Mouse (Mus musculus) frontal cortex, adult (tissue): Measurements from ENCODE around the gene Gm20388.

ENCODE experiments used
- ATAC-seq: cut with Nextera tagmentation; 2 replicates; pipeline ENCODE4 v1.9.2; 2017; ENCODE audit warnings: mild to moderate bottlenecking, moderate library complexity, mixed read lengths; ENCODE audit not compliant: low TSS enrichment

Gene Gm20388

DNA sequence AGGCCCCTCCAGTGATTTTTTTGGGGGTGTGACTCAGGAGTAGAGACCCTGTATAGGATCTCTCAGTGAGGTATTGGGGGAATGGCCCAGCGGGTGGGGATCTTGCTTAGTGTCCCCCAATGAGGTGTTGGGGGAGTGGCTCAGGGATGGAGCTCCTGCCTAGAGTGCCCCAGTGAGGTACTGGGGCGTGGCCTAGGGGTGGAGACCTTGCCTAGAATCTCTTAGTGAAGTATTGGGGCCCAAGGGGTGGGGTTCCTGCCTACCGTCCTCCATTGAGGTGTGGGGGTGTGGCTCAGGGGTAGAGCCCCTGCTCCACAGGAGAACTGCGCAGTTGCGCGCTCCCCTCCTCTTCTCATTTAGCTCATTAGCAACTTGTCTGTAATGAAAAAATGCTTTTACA is 912.7 kb downstream of the Gm20388 start:
- ATAC-seq = no peak

DNA sequence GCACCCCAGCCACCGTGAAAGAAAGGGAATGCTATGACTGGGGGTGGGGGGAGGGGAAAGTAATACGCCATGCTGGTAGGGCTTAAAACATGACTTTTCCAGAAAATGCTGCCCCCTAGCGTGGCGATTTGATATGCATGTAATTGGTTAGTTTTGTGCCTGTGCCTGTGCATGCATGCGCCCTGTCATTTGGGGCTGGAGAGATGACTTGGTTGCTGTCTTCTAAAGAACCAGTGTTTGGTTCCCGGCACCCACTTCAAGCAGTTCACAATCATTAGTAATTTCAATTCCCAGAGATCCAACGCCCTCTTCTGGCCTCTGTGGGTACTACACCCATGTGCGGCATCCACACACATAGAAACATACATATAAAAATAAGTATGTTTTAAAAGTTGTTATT is 913.2 kb downstream of the Gm20388 start:
- ATAC-seq = no peak

DNA sequence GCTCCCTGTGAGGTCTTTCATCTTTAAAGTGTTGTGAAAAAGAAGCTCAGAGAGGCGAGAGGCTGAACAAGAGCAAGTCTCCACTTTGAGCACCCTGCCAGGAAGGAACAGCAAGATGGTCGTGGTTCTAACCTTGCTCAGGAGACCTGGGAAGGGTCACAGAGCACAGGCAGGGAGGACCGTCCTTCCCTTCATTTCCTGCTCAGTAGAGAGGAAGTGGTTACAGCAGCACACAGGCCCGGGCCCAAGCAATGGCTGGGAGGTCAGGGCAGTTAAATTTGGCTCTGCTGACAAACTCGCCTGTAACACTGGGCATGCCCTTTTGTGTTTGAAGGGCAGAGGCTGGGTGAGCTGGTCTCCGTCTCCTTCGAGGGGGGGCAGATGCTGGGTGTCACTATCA is 914.0 kb downstream of the Gm20388 start:
- no peak for ATAC-seq

DNA sequence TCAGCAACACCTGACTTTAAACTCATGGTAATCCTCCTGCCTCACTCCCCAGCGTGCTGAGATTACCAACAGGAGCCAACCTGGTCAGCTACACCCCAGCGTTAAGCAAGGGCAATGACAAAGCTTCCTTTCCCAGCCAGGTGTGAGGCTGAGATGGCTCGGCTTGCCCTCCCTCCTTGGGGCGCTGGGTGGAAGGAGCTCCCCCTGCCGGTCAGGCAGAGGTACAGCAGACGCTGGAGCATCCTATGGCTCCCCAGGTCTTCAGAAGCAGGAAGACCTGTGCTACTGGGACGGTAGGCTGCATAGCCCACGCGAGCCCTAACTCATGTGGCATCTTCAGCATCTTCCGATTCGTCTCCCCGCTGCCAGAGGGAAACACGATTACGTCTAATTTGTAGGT is 917.6 kb downstream of the Gm20388 start:
- no peak for ATAC-seq

DNA sequence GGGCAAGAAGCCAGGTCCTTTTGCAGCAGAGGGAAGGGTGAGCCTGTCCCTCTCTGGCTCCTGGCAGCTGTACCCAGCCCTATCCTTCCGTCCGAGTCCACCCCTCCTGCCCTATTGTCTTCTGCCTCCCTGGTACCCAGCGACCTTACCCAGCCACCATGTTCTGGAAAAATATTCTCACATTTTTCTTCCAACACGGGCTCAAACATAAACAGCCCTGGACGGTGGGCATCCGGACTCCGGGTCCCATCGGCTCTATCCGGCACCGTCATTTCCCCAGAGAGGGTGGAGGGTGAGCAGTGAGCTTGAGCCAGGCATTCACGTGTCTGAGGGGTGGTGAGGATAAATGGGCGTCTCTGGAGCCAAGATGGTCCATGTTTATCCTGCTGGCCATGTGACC is 920.0 kb downstream of the Gm20388 start:
- ATAC-seq = no peak

DNA sequence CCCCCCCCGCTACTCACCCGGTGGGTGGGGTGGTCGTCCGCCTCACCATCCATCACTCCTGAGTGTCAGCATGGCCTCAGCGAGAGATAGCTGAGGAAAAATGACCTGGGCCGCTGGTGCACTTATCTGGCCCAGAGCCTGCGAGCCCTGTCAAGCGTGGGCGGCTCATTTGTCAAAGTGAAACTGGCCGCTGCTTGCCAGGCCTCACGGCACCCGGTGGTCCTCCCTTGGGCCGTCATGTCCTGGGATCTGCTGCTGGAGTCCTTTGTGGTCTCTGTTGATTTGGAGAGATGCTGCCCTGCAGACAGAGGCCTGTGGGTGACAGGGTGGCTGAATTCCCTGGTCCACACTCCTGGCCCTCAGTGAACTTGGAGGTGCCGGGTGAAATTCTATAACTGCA is 921.4 kb downstream of the Gm20388 start:
- ATAC-seq = no peak

DNA sequence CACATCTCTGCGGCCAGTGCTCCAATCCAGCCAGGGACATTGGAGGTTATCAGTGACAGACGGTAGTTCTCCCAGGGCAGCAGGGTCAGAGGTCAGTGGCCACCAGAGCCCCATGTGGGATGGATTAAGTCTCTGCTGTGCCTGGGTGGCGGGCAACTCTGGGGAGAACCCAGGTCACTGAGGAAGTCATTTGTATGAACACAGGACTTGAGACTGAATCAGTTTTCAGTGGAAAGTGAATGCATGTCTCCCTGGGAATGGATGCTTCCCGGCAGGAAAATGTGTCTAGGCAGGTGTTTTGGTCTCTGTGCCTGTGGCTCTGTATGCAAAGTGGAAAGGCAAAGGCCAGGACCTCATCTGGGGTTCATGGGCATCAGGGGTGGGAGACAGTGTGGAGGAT is 922.6 kb downstream of the Gm20388 start:
- ATAC-seq = no peak

DNA sequence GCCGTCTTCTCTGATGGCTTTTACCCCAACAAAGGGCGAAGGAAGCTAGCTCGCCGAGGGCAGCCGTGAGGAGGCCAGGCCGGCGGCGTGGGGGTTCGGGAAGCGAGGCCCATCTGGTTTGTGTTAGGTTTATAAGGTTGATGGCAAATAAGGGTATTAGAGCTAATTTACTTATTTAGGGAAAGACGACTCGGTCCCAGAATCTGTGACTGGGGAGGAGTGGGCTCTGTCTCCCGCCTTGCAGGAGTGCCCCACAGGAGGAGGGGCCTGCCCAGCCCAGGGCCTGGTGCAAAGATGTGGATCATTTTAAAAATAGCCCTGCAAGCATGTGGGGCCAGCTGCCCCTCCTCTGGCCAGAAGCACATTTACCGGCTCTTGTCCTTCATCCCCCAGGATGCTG is 928.4 kb downstream of the Gm20388 start:
- ATAC-seq = no peak

DNA sequence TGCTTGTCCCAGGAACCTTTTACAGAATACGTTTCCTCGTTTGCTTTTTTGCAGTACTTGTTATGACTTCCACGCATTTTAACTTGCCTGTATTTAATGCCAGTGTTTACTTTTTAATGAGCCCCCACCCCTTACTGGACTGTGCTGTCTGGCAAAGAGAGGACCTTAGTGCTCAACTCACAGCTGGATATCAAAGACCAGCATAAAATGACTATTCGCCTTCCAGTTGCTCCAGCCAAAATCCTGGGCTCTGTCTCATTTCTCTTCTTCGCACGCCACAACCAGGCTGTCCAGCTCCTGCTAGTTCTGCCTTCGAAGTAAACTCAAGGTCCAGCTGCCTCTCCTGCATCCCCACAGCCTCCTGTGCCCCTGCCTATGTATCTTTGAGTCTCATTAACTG is 932.4 kb downstream of the Gm20388 start:
- no peak for ATAC-seq

DNA sequence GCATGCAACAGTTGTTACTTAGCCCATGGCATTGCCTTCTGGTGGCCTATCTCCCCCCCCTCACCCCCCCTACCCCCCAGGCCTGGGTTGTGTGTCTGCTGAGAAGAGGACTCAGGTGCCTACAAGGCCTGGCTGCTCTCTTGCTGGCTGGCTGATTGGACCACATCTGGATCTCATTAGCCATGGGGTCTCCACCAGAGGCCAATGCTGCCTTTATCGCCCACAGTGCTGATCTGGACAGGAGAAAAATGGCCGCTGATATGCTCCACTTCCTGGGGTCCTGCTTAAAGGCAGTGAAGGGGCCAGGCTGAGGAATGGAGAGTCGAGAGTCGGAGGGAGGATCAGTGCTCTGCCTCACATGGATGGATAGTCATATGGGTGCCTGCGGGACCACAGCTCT is 935.4 kb downstream of the Gm20388 start:
- ATAC-seq = no peak

DNA sequence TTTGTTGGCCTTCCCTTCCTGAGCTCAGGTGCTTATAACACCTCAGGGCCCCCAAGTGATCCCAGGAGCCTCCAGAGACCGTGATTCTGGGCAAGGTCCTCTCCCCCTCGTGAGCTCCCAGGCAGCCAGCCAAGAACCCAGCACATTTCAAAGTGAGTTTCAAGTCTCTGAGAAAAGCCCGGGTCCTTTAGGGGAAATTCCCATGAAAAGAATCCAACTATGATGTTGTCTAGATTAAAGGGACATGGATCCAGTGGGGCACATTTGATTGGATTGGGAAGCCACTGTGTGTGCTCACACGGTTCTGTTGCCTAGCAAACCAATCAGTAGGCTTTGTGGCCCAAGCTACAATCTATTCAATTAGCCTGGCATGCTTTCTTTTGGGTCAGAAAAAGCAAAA is 936.6 kb downstream of the Gm20388 start:
- ATAC-seq = no peak

DNA sequence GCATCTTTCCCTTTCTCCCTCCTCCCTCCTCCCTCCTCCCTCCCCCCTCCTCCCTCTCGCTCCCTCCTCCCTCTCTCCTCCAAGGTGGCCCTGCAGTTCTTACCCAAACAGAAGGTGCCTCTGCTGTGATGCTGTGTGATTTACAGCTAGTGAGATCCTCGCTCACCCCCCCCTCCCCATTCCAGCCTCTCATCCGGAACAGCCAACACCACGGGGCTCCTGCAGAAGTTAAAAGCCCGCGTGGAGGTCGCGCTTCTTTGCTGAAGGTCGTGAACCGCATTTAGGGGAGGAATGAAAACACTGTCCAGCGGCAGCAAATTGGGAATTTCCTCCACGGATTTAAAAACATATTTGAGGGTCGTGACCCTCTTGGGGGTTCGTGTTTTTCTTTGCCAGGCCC is 937.1 kb downstream of the Gm20388 start:
- no peak for ATAC-seq

DNA sequence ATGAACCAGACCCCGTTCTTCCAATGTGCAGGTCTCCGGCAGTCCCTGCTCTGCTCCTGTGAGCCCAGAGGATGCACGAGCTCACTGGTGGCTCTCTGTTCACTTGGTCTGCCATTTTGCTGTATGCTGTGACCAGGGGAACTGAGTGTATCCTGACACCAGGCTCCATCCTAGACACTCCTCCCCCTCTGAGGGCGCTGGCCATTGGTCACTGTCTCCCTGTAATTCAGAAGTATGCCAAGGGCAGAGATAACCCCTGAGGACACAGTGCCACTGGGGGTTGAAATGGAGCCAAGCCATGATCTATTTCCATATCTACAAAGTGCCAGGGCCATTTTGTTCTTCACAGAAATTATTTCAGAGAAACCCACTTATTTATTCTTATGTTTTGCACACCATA is 937.8 kb downstream of the Gm20388 start:
- ATAC-seq = no peak

DNA sequence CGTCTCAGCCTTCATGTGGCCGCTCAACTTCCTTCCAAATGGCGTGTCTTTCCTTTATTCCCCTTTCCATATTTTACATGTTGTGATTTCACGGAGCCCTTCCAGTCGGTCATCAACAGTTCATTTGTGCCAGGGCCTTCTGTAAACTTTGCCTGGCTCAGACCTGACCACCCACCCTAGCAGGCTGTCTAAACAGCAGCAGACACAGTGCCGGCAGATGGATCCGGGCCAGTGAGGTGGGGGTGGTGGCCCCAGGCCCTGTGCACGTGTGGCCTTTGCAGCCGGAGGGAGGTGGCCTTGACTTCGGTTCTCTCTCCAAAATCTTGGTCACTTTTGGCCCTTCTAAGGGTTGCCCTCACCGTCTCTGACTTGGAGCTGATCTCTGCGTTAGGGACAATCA is 940.8 kb downstream of the Gm20388 start:
- no peak for ATAC-seq

DNA sequence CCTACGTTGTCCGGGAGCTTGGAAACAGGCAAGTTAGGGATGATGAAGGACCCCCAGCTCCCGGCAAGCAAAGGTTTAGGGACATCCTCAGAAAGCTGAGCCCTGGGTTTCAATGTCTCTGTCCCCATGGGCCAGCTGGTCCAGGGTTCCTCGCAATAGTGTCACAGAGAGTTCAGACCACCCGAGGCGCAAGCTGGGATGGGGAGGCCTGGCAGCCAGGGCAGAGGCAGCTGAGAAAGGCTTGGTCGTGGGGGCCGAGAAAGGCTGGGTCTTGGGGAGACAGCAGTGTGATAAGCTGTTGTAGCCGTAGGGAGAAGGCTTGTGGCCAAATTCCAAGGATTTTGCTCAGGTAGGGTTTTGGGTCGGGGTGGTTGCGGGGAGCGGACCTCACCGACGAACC is 949.2 kb downstream of the Gm20388 start:
- ATAC-seq = no peak

DNA sequence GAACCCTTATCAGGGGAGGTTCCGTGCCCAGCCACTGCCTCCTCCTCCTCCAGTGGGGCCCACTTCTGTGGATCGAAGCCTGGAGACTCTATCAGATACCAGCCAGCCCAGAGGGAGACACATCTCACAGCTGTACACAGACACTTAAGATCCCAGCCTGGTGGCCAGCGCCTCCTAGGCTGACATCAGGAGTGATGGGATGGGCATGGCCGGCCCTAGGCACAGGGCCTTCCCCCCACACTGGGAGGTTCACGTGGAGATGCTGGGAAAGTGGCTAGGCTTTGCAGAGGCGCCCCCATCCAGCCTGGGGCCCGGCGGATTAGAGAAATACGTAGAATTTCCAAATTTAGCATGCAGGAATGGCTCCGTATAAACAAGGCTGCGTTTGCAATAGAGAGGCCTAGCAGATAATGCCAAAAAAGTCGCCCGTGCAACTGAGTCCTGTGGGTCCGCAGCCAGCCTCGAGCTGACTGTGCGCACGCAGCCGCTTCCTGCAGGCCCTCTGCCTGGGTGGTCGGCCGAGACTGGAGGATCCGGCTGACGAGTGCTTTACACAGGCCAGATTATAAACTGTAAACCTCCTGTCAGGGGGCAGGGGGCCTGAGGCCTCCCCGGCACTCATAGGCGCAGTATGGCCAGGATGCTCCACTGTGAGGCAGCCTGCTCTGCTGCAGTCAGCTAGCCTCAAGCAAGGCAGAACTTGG is 949.9 kb downstream of the Gm20388 start:
- no peak for ATAC-seq

DNA sequence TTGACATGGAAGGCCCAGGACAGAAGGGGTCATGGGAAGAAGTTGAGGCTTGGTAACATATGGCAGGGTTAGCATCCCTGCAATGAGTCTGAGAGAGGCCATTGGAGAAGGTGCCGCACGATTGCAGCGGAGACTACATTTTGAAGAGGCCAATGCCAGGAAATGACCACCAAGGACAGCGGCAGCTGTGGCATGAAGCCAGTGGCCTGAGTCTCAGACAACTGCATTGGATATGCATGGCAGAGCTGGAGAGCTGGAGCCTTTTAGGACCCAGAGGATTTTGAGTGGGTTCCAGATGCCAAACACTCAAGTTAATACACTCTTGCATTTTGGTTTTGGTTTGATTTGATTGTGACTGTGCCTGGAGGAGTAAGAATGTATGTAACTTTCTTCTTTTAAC is 953.0 kb downstream of the Gm20388 start:
- no peak for ATAC-seq

DNA sequence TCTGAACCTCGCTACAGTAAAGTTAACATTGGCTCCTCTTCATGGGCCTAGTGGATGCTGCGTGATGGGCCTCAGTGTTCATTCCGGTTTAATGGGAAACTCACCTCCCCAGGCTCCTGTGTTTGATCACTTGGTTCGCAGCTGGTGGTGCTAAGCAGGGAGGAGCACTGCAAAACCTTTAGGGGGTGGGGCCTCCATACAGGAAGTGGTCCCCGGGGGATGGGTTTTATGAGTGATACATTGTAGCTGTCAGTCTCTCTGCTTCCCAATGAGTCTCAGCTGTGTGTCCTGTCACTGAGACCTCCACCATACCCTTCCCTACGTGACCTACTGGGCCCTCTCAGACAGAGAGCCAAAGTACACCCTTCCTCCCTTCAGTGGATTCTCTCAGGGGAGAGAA is 956.7 kb downstream of the Gm20388 start:
- no peak for ATAC-seq

DNA sequence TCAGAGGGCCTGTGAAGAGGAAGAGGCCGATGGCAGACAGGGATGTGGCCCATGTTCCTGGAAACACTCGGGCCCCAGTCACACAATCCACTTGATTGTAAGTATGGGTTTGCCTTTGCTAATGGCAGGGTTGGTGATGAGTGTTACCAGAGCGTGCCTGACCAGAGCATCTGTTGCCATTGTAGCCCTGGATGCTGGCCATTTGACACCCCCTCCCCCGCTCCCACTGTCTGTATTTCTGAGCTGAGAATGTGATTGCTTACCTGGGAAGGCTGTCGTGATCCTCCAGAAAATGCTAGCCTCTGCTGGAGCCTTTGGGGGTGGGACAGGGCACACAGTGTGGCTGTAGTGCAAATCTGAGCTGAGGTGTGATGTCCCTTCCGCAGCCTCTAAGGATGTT is 962.0 kb downstream of the Gm20388 start:
- ATAC-seq = no peak

DNA sequence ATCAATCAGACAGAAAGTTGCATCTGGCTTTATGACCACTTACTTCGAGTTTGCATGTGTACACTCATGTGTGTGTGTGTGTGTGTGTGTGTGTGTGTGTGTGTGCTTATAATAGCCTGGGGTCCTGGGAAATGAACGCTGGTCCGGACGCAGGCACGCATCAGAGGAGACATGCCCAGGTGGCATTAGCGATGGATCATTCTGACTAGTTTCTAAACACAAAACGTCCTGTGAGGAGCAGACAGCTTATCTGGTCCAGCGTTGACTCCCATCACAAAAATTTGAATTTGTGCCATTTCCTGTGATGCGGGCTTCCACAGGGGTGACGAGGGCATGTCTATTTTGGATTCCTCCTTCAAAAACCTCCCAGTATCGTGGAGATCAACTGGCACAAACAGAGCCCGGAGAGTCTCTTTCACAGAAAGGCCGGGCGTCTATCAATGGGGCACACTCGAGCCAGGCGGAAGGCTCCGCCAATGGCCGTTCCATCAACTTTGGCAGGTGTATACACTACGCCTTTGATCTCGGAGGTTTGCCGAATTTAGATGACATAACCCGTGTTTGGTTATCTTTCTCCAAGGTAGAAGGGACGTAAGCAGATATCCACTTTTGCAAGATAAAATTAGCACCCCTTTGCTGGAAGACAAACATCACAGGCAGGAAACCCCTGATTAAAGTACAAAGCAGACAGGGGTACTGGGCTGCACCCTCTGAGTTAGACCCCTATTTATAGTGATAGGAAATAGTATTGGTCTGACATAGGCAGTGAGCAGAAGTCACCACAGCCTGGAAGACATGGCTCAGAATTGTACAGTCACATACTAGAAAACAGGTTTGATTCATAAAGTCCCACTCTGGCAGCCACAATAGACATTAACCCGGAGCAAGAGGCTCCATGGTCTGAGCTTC is 965.6 kb downstream of the Gm20388 start:
- no peak for ATAC-seq

DNA sequence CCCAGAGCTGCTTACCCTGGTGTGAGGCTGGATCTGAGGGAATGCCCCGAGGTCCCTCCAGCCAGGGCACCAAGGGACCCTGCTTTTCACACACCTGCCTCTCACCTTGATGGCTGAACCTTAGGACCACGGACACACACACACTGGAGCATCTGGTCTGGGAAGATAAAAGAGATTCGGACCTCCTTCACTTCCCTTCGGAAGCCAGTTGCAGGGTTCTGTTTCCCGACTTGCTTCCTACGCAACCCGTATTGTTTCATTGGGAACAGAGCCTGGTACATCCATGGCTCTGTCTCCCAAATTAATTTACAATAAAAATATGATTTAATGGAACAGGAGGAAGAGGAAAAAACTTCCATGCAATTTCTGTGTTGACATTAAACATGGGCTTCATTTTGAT is 966.4 kb downstream of the Gm20388 start:
- ATAC-seq = no peak

DNA sequence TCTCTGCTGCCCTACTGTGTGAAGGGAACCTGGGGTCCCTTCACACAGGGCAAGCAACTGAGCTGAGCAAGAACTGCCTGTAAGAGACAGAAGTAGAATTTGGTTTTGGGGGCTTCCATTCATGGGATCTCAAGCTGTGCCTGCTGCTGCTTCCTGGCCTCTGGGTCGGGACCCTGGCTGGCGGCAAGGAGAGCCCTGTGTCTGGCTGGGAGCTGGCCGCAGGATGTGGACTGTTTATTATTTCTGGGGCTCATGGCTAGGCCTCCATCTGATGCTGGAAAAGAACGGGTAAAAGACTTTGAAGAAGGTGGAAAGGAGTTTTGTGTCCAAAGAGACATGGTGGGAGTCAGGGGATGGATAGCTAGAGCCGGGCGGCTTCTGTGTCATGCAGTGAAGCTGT is 969.3 kb downstream of the Gm20388 start:
- no peak for ATAC-seq

DNA sequence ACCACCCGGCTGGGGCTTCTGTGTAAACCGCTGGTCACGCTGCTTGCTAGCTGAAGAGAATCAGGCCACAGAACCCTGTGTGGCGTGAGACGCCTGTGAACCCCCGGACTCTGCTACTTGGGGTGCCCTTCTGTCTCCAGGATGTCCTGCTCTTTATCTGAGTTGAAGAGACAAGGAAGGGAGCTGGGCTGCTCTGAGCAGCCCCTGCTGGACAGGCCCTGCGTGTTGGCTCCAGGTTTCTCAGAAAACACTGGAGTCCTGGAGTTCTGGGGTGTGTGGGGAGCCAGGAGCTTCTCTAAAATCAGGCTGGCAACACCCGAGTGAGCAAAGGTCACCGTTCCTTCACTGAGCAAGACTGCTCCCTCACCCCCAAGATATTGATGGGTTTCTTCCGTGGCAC is 971.0 kb downstream of the Gm20388 start:
- no peak for ATAC-seq

DNA sequence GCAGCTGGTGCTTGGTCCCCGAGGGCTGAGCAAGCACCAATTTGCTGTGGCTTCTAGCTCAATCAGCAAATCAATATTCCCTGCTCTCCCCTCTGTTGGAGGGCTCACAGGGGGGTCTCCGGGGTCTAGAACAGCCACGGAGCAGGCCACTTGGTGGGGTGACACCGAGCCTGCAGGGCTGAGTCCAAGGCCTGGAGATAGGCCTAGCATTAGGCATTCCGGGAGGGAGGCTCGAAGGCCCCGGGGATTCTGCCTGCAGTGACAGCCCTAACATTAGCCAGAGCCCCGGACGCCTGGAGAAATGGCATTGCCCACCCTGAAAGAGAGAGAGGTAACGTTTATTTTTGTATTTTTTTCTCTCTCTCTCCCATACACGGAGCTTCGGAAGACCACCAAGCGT is 972.0 kb downstream of the Gm20388 start:
- ATAC-seq = no peak
